Mouse (Mus musculus): Measurements from ENCODE around the gene Mark2.

Mark2 gene

GRCm38 (mm10) chr19:7334049-7334448 is 7.6 kb downstream of the Mark2 start:
- no peak for DNase-seq (ENCODE audit: low spot score in 2 of 2)

GRCm38 (mm10) chr19:7321391-7321790 is 20.3 kb downstream of the Mark2 start:
- no peak for DNase-seq (ENCODE audit: low spot score in 2 of 2)

DNA sequence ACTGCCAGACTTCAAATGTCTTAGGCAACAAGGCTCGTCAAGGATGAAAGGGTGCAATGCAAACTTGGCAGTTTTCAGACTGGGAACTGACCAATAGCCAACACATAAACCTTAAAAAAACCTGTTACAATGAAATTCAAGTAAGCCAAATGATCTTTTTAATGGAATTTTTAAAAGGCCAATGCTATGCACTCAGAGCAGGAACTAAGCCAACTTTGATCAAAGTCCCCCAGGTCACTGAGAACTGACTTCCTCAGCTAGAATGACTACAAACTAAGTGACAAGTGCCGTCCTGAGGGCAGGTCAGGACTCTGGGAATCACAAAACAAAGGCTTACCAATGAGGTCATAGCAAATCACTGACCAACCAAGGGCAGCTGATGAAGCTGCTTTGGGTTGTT is 21.5 kb downstream of the Mark2 start:
- no peak for DNase-seq (ENCODE audit: low spot score in 2 of 2)

DNA sequence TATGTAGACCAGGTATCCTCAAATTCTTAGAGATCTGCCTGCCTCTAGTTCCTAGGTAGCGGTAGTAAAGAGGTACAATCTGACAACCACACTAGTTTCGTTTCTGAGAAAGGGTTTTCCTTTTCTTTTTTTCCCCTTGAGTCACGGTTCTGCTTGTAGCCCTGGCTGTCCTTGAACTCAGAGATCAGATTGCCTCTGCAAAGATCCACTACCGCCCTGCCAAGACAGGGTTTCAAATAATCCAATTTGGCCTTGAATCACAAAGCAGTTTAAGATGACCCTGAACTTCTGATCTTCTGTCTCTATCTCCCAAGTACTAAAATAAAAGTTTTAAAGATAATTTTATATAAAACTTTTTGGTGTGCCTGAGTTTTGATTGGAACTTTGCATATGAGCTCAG is 23.9 kb downstream of the Mark2 start:
- no peak for DNase-seq (ENCODE audit: low spot score in 2 of 2)

DNA sequence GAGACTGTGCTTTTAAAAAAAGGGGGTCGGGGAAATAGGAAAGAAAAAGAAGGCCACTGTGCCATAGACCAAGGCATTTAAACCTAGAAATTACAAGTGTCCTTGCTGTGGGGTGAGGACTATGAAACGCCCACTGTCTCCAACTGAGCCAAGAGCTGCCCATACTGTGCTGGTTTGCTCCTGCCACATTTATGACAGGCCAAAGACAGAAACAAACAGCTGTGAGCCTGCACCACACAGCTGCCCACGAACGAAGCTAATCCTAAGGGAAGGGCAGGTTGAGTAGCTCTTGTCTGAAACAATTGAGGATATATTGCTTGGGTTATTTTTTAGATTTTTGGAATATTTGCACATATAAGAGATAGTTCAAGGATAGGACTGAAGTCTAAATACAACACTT is 24.8 kb downstream of the Mark2 start:
- no peak for DNase-seq (ENCODE audit: low spot score in 2 of 2)

DNA sequence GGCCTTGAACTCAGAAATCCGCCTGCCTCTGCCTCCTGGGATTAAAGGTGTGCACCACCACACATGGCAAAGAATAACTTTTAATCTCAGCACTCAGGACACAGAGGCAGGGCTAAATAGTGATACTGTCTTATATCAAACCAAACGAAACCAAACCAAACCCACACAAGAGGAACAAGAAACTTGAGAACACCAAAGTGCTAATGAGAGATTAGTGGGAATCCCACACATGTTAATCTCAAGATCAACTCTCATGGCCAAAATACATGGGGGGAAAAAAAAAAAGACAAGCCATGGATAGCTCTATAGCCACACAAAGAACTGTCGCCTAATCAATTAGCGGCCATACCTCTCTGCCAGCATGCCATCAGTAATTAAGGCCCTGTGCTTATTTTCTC is 26.1 kb downstream of the Mark2 start:
- DNase-seq (ENCODE audit: low spot score in 2 of 2), result no peak

DNA sequence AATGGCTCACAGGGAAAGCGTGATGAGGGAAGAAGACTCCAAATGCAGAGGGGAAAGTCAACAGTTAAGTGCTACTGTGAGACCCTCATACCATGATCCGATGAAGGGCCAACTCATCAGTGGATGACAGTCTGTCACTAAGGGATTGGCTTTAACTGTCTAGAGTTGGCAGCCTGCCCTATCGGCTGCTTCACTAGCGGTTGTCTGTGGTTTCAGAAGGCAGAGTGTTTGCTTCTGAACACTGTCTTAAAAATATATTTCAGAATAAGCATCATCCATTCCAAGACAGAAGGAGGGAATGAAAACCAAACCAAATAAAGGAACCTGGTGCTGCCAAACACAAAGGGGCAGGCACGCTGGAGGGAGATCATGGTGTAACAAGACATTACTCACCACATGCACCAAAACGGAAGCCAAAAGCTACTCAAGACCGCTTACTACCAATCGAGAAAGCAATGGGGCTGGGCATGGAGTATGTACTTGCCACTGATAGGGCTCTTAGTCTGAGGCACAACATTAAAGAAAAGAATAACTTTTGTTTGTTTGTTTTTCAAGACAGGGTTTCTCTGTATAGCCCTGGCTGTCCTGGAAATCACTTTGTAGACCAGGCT is 26.6 kb downstream of the Mark2 start:
- no peak for DNase-seq (ENCODE audit: low spot score in 2 of 2)

GRCm38 (mm10) chr19:7313660-7314059 is 28.0 kb downstream of the Mark2 start:
- DNase-seq (ENCODE audit: low spot score in 2 of 2), result no peak

- DNase-seq (ENCODE audit: low spot score in 2 of 2), result no peak
Measured at GRCm38 (mm10) chr19:7311306-7311705, 30.4 kb downstream of the Mark2 start.

DNA sequence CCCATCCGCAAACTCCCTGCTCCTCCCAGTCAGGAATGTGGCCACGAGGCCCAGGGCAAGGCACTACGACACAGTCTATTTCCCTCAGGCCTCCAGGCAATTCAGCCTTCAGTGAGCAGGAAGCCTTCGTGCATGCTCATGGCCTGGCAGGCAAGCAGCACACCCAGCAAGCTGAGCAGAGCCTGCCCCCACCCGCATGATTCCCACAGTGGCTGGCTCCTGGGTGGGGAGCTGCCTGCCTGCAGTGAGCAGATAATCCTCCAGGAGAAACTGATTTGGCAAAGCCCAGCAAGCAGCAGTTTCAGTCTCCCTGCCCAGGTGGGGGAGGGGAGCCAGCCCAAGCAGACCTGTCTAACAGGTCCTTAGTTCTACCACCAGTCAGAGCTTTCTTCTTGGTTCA is 31.0 kb downstream of the Mark2 start:
- no peak for DNase-seq (ENCODE audit: low spot score in 2 of 2)

- no peak for DNase-seq (ENCODE audit: low spot score in 2 of 2)
Measured at GRCm38 (mm10) chr19:7309738-7310330, 31.8 kb downstream of the Mark2 start.

- no peak for DNase-seq (ENCODE audit: low spot score in 2 of 2)
Measured at GRCm38 (mm10) chr19:7307995-7308770, 33.5 kb downstream of the Mark2 start.

DNA sequence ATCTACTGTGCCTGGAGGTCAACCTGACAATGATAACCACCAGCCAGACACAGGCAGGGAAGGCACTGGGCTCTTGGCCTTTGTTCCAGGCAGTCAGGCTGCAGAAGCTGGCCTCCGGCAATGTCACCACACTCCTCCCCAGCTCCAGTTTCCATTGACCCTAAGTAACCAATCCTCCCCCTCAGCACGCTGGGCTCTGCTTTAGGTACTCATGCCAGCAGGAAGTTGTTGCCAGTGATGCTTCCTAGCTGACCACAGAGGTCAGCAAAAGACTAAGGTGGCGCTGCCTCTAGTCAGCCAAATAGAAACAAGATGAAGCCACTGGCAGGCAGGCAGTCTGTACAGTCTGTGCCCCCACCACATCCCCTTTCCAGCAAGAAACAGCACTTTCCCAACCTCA is 34.7 kb downstream of the Mark2 start:
- no peak for DNase-seq (ENCODE audit: low spot score in 2 of 2)

- DNase-seq (ENCODE audit: low spot score in 2 of 2), result no peak
Measured at GRCm38 (mm10) chr19:7305380-7306310, 36.0 kb downstream of the Mark2 start.

DNA sequence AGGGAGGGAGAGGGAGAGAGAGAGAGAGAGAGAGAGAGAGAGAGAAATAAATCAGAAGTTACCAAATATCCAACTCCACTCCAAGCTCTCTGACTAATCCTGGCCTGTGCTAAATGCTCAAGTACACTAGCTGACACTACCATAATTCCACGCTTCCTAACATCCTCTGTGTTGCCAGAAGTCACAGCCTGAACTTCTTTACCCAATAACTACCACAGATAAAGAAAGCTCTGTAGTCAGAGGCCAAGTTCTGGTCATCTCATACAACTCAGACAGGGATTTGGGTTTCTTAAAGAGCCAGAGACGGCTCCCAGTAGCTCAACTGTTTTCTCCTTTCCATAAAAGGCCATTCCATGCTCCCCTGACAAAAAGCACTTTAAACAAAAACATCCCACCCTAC is 36.9 kb downstream of the Mark2 start:
- no peak for DNase-seq (ENCODE audit: low spot score in 2 of 2)

DNA sequence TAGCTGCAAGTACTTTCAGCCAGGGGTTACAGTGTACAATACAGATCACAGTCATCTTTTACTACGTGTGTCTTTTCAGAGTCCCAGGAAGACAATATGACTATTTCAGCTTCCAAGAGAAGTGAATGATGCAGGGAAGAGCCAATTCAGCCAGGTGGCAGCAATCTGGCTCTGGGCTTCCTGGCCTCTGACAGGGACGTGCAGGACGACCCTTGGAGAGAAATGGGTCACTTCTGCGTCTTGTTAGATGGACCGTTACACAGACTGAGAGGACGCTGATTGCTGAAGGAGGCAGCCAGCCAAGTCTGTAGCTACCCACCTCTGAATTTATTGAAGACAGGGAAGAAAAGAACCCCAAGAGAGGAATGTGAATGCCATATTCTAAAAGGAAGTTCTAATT is 37.9 kb downstream of the Mark2 start:
- no peak for DNase-seq (ENCODE audit: low spot score in 2 of 2)

GRCm38 (mm10) chr19:7302493-7302797 is 39.2 kb downstream of the Mark2 start:
- no peak for DNase-seq (ENCODE audit: low spot score in 2 of 2)

DNA sequence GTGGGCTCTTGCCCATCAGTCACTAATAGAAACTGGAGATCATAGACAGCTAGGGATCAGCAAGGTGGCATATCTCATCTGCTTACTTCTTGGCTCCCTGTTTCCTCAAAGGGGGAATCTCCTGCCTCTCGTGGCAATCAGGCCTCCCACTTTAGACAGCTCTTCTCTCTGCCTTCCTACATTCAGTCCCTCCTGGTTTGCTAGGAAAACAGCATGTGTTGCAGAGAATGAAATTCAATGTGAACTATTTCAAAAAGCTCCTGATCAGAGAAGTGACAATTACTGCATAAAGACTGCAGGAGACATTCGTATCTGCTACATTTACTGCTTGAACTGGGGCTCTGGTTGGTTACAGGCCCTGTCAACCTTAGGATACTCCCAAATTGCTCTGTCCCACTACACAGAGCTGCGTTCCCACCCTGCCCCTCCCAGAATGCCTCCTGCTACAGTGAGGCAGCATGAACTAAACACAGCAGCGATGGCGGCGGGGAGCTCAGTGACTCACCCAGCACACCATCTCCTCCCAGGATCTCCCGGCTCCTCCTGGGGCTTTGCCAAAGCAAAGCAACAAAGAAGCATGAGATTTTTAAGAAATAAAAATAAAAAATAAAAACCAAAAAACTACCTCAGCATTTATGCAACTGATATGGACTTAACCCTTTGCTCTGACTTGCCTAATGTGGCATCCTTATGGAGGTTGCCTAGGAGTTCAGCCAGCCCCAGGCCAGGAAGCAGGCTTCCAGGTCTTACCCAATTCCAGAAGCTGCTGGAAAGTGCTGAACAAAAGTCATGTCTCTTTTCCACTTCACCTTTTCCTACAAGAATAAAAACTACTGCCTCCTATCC is 39.8 kb downstream of the Mark2 start:
- no peak for DNase-seq (ENCODE audit: low spot score in 2 of 2)

GRCm38 (mm10) chr19:7300078-7300477 is 41.6 kb downstream of the Mark2 start:
- no peak for DNase-seq (ENCODE audit: low spot score in 2 of 2)

DNA sequence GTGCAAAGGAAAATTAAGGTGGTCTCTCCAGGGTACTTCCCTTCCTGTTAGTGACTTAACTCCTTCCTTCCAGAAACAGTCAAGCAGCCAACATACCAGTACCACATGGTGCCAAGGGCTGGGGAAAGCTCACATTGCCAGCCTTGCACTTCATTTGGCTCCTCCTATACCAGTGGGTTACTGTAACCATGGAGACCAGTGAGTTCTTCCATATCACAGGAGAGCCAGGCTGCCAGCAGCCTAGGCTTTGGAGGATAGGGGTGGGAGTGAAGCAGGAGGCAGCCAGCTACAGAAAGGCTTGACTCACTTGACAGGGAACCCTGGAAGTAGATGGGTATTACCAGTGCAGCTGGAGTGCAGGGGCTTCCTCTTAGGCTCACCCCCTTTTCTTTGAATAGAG is 42.6 kb downstream of the Mark2 start:
- peak in 1 of 2 experiments; percentile 77 for DNase-seq (ENCODE audit: low spot score in 2 of 2)

- DNase-seq (ENCODE audit: low spot score in 2 of 2), result no peak
Measured at GRCm38 (mm10) chr19:7295959-7296358, 45.7 kb downstream of the Mark2 start.

All from frontal cortex, postnatal 14 days (tissue).